Mouse (Mus musculus): Measurements from ENCODE around the gene Cma2.
"Not testable (repeated sequence)": the region's sequence is repeated elsewhere in the genome, so short reads cannot be mapped to it uniquely, and the experiment has no call there.

Cma2 gene

DNA sequence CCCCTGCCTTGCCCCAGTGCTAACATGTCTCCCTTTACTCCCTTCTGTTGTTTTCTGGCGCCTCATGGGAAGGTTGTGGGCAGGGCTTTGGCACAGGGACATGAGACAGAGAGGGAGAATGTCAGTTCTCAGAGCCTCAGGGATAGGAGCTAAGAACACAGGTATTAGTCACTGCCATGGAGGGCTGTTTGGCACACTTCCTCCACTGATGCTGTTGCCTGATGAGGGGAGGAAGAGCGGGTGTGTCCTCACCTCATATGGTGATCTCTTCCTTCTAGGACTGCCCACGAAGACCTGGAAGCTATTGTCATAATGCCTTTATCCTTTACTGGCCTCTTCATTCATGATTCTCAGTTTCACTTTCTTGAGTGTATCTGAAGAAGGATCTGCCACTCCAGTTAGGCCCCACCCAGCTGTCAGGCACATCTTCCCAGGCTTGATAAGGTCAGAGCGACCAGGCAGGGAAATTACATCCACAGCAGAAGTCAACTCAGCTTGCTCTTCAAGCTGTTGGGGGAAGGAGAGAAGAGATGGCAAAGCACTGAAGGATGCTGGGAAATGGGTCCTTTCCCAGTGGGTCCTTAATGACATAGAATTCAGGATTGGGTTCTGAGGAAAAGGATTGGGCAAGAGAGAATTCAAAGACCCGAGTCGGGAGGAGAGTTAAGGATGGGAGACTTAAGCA lies at the start of gene Cma2:
Cma2 (plus strand) TSS at position 635 of the 685 bp plus-strand sequence.
- DNase-seq (ENCODE audit: low spot score in 2 of 2) = no peak

DNA sequence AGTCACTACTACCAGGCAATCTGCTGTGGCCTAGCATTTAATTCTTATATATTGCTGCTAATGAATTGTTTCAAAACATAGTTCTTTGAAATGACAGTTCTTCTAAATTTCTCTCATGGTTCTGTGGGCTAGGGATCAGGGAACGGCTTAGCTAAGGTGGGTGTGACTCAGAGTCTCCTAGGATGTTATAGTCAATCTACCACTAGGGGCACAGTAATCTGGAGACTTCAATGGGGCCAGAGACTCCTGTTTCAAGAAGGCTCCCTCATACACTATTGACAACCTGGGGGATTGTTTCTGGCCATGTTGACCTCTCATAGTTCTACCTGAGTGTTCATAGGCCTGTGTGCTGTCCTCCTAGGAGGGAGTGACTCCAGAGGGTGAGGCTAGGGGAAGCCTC lies 45.3 kb upstream of the Cma2 start:
- DNase-seq (ENCODE audit: low spot score in 2 of 2) = no peak

DNA sequence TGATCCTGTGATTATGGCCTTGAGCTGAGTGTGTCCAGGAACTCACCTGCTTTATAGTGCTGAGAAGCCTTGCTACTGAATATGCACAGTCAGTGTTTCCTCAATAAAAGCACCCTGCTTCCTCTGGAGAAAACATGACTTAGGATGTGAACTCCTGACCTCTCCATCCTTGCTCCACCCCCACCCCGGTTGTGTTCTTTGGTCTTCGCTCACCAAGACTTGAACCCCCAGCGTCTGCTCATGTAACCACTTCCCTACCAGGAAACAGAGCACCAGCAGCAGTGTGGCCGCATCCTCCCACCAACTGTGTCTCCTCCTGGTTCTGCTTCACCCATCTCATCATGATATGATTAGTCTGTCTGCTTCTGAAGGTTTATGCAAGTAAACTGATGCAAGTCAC lies 37.4 kb upstream of the Cma2 start:
- DNase-seq (ENCODE audit: low spot score in 2 of 2) = no peak

DNA sequence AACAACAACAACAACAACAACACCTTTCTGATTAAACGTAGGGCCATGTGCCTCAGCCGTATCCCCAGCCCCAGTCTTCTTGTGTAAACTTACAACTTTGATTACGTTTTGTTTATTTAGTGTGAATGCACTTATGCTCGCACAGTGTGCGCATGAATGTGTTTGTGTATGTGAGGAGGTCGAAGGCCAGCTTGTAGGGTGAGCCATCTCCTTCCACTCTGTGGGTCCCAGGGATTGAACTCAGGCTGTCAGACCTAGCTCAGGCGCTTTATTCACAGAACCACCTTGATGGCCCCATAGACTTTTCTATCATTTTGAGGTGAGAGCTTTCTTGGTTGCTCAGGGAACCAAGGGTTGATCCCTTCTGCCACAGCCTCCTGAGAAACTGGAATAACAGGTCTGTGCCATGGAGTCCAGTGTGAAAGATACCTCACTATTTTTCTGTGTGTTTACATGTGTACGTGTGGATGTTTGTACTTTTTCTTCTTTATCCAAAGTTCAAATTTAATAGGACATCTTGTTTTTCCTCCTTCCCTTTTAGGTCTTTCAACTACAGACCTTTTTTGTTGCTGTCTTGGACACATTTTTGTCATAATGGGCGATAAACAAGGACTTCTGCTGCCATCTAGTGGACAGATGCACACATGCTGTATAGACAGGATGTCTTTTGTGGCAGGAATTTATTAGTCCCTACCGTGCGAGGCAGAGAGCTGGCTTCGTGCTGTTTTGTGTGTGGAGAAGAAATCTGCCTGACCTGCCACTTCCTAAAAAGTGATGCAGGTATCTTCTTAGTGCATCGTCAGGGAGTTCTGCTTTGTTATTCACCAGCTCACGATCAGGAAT lies 32.3 kb upstream of the Cma2 start:
- DNase-seq (ENCODE audit: low spot score in 2 of 2) = peak in 1 of 2 experiments; percentile 70

DNA sequence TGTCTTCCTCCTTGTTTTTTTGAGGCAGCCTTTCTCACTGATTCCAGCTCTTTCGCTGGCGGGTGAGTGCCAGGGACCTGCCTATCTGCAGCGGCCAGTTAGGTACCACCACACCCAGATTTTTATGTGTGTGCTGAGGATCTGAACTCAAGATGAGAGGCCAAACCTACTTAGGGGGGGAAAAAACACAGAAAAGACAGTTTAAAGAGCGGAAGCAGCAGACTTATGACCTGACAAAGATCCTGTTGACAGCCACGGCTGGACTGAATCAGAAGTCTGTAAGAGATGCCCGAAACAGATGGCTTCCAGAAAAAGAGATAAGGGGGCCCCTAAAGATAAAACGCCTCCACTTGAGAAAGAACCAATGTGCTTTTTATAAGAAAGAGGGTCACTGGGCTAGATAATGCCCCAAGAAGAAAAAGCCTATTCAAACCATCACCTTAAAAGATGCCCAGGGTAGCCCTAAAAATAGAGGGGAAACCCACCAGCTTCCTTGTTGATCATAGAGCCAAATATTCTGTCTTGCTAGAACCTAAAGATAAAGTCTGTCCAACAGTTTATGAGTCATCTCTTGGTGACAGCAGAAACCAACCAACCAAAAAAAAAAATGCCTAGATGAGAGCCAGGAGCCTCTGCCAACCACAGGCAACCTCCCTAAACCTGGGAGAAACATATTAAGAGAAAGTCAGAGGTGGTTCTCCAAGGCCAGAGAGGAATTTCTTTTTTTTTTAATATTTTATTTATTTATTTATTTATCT lies 28.1 kb upstream of the Cma2 start:
- no peak for DNase-seq (ENCODE audit: low spot score in 2 of 2)

DNA sequence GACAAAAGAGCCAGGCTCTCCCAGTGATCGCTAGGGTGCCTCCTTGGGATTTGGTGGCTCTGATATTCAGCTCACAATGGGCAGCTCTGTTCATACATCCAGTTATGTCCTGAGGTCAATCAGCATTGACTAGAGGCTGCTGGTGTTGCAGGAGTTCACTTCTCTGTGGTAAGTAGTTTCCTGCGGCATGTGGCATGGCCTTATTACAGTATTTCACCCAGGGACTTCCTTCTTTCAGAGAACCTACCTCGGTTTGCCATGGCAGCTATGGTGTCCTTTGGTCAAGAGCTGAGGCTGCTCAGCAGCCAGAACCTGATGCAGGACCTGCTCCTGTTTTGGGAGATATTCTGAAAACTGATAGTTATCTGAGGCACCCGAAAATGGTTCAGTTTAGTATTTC lies 23.9 kb upstream of the Cma2 start:
- DNase-seq (ENCODE audit: low spot score in 2 of 2) = no peak

DNA sequence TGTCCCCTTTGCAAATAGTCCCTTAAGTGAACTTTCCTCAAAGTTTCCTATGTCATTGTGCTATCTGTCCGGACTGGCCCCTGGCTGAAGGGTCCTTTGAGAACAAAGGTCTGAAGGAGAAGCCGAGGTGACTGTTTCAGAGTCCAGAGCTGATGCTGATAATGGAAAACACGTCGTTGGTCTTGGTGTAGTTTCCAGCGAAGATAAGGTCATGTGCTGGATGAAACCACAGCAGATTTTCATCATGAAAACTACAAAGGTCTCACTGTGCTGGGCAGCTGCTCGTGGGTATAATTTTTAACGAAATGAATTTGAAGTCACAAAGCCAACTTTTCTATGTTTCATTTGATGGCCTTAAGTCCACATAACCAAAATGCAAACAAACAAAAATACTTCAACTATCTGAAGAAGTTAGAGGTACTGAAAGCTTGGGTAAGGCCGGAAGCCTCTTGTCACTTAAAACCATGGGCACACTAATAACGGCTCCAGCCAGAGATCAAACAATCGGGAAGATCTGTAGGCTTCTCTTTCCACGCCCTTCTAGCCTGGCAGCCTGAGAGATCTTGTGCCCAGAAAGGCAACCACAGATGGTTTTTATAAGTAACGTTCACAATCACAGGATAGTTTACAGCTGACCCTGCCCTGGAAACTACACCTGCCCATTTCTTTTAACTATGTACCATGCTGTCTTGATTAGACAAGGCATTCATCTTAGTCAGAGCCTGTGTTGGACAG lies 21.4 kb upstream of the Cma2 start:
- DNase-seq (ENCODE audit: low spot score in 2 of 2) = no peak

DNA sequence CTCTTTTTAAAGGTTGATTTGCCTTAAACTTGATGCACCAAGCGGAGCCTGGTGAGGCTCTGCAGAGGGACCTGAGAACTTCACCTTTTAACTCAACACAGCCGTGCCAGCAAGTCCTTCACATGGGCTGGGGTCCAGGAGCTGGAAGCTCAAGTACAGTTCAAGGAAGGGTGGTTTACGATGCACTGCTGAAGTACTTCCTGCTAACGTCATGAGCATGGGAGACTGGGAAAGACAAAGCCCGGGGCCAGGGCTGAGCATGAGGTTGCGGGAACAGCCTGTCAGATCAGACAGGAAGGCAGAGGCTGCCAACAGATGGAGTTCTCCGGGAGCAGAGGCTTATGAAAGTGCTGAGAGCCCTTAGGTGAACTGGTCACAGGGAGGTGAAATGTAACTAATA lies 17.2 kb upstream of the Cma2 start:
- no peak for DNase-seq (ENCODE audit: low spot score in 2 of 2)

DNA sequence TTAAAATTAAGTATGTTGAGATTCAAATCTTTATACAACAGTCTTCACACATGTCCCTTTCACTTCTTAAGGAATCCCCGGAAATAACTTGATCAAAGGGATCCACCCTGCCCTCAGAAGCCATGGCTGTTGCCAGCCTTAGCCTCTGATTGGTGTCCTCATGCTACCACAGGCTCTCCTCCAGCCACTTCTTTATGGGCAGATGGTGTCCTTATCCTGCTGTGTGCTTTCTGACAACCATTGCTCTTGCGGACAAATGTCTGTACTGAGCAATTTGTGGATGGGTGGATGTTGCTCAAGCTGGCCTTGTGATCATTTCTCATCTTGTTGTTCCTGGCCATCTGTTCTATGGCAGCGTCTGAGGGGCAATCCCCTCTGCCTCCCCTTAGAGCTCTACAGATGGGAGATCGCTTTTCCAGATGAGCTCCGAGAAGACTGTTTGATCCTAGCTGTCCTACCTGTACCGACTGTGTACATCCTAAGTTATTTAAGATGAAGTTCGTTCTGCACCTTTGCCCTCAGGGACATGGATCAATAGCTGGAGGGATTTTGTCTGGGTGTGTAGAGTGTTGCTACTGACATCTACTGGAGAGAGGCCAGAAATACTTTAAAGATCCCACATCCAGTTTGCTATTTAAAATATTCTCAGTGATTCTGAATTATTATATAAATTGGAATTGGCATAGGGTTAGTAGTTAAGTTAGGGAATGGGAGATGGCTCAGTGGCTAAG lies 10.5 kb upstream of the Cma2 start:
- DNase-seq (ENCODE audit: low spot score in 2 of 2) = no peak

DNA sequence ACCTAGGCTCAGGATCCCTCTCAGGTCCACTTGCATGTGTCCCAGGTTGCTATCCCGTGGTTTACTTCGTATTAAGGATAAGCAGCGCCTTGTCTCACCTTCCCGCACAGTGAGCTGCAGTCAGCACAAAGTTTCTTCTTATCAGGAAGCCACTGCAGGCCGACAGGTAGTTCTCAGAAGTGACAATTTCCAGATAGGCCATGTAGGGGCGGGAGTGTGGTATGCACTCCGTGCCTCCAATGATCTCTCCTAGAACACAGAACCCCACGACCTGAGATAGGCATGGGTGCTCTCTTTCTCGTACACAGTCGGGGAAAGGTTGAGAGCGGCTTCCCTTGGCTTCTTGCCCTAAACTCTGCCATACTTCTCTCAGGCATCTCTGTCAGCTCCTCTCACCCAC lies 7.2 kb upstream of the Cma2 start:
- DNase-seq (ENCODE audit: low spot score in 2 of 2) = no peak

DNA sequence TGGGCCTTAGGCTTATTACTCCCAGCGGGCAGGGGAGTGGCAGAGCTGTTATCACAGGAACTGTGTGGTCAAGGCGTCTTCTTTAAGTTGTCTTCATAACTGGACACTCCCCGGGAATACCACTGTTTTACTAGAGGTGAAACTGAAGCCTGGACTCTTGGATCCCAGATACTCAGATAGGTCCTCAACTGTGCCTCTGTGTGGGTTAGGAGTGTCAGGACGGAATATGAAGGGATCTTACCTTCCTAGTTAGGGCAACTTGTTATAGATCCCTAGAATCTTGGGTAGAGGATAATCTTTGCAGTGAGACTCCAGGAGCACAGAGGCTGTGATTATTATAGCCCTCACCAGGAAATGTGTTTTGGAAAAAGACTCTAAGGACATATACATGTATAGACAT lies 6.2 kb upstream of the Cma2 start, which contains the start of gene Cma1:
Cma1 (minus strand) TSS at position 101 of the 400 bp plus-strand sequence.
- DNase-seq (ENCODE audit: low spot score in 2 of 2) = no peak

DNA sequence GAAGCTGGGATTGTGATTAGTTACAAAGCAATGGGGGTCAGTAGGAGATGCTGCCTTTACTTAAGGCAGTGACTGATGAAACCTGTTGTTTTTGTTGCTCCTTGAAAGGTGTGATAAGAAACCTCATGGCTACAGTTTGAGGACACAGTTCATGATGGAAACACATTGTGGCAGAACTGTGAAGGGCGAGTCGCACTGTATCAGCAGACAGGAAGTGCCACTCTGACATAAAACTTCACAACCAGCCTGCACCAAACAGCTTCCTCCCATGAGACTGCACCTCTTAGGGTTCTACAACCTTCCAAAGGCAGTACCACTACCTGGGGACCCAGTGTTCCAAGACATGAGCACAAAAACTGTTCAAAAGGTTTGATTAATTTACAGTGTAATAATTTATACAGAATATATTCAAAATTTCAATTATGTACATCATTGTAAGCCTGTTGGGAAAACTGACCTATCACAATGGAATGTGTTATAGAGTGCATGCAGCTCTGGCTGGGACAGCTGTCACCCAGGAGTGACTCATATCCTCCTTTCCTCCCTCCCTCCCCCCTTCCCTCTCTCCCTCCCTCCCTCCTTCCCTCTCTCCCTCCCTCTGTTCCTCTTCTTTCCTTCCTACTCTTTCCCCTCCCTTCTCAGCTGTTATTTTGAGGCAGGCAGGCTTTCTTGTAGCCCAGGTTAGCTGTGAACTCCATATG lies 4.4 kb upstream of the Cma2 start:
- no peak for DNase-seq (ENCODE audit: low spot score in 2 of 2)

DNA sequence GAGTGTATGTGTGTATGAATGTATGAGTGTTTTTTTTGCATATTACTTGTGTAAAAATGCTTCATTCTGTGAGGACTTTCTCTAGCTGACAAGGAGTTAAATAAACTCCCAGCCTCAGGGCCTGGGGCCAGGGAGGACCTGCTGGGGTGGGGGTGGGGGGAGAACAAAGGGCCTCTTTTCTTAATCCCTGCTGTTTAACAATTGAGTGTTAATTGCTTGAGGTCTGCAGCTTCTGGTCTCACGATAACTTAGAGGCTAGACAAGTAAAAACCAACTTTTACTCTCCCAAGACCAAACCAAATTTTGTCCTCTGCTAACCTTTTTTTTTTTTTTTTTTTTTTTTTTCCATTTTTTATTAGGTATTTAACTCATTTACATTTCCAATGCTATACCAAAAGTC lies 12.5 kb downstream of the Cma2 start:
- DNase-seq (ENCODE audit: low spot score in 2 of 2) = no peak

DNA sequence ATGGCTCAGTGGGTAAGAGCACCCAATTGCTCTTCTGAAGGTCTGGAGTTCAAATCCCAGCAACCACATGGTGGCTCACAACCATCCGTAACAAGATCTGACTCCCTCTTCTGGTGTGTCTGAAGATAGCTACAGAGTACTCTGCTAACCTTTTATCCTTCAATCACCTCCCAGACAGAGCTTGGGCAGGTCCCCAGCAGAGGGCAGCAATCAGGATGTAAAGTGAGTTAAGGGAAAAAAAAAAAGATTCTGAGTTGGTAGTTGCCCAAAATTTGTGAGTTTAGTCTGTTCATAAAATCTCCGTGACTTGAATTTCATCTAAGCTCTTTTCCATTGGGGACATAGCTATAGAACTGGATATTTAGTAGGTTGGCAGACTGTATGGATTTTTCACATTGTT lies 13.1 kb downstream of the Cma2 start:
- not testable (repeated sequence) for DNase-seq (ENCODE audit: low spot score in 2 of 2)

DNA sequence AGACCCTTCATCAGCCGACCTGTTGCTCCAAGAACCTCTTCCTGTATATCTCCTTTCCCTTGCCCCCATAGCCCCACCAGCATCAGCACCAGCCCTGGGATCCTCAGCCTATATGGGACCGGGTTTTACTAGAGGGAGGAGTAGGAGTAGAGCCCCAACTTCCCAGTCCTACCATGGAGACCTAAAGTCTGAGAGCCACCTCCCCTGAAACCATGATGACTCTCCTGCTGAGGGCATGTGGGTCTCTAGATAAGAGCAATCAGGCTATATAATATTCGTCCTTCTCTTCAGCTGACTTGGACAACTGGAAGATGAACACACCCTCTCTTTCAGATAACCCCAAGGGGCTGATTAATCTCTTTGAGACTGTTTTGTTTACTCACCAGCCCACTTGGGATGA lies 36.7 kb downstream of the Cma2 start:
- DNase-seq (ENCODE audit: low spot score in 2 of 2) = not testable (repeated sequence)

DNA sequence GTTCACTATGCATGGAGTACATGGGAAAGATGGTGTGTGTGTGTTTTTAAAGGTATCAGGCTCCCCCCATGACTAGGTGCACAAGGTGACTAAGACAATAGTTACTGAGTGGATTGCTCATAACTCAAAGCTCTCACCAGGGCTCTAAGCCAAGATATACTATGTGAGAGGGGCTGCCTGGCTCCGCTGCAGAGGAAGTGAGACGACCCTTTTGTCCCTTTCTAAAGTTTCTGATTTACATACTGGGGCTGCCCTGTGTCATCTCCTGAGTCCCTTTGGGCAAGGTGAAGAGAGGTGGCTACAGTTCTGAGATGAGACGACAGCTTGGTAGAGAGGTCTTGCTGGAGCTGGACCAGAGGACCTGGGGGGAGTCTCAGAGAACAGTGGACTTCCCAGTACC lies 62.4 kb downstream of the Cma2 start:
- no peak for DNase-seq (ENCODE audit: low spot score in 2 of 2)

DNA sequence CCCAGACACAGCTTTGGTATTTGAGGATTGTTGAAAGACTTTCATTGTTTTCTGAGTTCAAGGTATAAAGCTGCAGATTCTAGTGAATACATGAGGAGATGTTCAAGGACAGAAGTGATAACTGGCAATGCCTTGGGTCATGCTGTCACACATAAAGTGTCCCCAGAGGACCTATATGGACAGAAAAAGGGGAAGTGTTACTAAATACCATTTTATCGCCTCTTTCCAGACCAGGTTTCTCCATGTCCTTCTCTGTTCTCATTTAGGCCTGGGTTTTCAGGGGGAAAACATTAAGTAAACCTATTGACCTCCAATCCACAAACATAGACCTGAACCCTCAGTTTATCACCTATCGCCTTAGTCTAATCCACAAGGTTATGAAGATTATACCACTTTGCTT lies 63.1 kb downstream of the Cma2 start:
- no peak for DNase-seq (ENCODE audit: low spot score in 2 of 2)

DNA sequence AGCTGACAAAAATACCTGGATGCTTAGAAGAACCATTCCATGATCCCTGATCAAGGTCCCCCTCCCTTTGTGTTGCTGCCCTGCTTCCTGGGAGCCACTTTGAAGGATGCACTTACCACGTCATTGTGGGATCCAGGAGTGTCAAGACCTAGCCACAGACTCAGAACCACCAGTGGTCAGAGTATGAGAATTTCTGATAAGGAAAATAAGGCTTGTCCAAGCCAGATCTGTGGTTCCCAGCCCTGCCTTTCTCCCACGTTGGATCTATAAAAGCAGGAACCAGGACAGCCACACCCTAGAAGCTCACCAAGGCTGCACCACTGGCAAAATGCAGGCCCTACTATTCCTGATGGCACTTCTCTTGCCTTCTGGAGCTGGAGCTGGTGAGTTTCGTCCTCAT lies 66.9 kb downstream of the Cma2 start, which contains the start of gene Mcpt1:
Mcpt1 (plus strand) TSS at position 301 of the 400 bp plus-strand sequence.
- DNase-seq (ENCODE audit: low spot score in 2 of 2) = not testable (repeated sequence)

DNA sequence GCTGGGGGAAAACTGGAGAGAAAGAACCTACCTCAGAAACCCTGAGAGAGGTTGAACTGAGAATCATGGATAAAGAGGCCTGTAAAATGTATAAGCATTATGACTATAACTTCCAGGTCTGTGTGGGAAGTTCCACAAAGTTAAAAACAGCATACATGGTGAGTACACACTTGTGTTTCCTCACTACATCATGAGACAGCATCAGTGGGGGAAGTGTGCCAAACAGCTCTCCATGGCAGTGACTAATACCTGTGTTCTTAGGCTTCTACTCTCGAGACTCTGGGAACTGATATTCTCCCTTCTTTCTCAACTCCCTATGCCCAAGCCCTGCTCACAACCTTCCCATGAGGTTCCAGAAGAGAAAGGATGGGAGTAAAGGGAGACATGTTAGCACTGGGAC lies 68.7 kb downstream of the Cma2 start:
- no peak for DNase-seq (ENCODE audit: low spot score in 2 of 2)

DNA sequence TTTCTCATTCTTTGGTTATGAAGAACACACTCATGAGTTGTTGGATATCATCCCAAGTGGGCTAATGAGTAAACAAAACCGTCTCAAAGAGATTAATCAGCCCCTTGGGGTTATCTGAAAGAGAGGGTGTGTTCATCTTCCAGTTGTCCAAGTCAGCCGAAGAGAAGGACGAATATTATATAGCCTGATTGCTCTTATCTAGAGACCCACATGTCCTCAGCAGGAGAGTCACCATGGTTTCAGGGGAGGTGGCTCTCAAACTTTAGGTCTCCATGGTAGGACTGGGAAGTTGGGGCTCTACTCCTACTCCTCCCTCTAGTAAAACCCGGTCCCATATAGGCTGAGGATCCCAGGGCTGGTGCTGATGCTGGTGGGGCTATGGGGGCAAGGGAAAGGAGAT lies 70.5 kb downstream of the Cma2 start:
- DNase-seq (ENCODE audit: low spot score in 2 of 2) = not testable (repeated sequence)
